Mouse (Mus musculus) liver, embryonic 14.5 days (tissue): Measurements from ENCODE around the gene Slc1a2.
A peak's percentile ranks its signal among the peaks of the same experiment; 100 is the strongest.

Source experiments
- CTCF ChIP-seq: IDR thresholded peaks from 2 replicates; pipeline ENCODE4 v1.5.1; 2016; ENCODE audit warnings: antibody characterized with exemption, low read depth, control low read depth
- EP300 ChIP-seq: IDR thresholded peaks from 2 replicates; pipeline ENCODE4 v1.6.1; 2016; ENCODE audit warnings: antibody characterized with exemption, low read depth

DNA sequence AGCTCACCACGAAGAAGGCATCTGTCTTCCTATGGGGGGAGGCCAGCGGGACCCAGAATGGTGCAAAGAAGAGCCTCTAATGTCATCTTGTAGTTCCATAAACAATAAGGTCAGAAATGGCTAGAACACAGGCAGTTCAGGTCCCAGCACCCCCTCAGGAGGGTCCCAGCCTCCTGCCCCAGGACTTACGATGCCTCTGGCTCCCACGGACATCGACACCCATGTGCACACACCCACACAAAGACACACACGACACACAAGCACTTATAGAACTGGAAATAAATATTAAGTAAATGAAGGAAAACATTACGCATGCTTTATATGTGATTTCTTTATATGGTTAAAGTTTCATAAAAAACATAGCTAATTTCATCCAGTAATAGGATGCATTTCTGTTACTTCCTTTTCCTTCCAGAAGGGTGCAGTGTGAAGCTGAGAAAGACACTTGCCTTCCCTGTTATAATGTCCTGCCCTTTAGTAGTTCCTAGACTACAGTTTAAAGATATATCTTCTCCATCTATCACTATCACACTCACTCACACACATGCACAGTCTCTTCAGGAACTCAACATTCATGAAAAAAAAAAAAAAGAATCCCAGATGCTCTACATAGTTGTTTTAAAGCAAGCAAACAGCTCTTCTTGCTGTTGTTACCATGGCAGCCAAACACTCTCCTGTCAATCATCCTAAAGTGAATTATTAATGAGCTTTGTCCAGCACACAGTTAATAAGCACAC lies 27.1 kb downstream of the Slc1a2 start:
- TF ChIP-seq CTCF, result peak; percentile 35
- TF ChIP-seq EP300, result no peak
